Mouse (Mus musculus): ENCODE measurements around the gene Fam19a4.

The Fam19a4 gene

DNA sequence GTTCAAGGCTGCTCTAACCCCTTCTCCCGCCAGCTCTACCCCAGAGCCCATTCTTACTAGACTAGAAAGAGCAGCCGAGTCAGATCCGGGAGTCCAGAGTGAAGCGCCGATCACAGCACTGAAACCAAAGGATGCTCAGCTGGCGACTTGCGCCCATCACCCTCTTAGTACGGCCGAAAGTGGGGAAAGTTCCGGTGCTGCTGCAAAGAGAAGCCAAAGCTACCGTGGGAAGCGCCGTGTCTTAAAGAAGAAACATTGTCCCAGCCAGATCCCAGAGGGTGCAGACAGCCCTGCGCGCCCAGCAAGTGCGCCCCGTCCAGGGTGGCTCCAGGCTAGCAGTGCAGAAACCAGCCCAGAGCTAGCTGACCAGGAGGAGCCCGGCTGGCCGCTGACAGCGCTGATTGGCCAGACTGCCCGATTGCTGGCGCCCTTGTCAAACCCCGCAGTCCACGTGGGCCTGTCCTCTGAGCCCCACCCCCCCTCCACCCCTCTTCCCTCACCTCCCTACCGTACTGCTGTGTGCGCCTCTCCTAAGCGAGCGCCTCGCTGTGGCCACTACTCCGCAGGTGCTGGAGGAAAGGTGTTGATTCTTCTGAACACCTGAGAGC is at the start of gene Fam19a4:
Fam19a4 (minus strand) TSS at position 340 of the 608 bp plus-strand sequence.
- DNase-seq (ENCODE audit: low spot score), result peak; percentile 73

GRCm38 (mm10) chr6:97106777-97107176 is 46.6 kb upstream of the Fam19a4 start:
- DNase-seq (ENCODE audit: low spot score), result peak; percentile 83

DNA sequence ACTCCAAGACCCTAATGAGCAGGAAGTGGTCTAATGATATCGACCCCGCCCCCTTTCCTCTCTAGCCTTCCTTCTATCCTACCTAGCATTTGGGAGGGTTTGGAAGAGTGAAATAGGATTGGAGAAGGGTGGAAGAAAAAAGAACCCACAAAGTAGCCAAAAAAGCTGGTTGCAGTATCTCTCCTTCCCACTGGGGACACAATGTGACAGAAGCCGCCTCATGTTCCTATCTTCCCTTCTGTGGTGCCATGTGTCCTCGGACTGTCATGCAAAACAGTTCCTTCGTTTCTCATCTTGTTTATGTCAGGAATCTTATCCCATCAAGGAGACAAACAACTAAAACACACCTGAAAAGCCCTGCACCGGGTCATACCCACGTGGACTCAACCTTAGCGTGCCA is 45.9 kb upstream of the Fam19a4 start:
- DNase-seq (ENCODE audit: low spot score), result no peak

- no peak for DNase-seq (ENCODE audit: low spot score)
These were observed 44.1 kb upstream of the Fam19a4 start for GRCm38 (mm10) chr6:97104264-97104852.

DNA sequence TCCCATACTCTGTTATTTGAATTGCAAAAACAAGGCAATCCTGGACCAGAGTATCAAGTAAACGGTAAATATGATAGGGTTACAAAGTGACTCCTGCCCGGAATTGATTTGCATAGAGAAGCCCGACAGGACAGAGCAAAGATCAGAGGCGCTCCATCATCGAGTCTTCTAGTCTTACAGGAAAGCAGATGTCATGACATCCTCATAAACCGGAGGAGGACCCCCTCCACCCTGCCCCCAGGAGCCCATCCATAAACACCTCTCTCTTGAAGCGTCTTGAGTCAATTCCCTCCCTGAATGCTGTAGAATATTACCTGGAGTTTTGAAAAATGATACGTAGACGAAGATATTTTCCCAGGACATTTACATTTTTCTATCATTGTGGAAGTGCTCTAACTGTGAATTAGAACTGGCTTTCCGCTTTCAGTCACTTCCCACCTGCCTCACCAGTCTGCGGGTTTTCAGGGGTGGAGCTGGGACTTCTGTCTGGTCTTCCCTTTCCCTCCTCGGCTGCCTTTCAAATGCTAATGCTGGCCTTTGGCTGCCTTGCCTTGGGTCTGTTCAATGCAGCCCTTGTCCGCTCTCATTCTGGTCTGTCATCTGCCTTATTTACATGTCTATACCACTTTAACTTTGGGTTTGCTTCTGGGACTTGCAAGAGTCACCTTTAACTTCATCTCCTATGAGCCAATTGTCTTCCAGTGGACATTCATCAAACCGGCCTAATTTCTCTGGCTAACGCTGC is 41.9 kb upstream of the Fam19a4 start:
- no peak for DNase-seq (ENCODE audit: low spot score)

GRCm38 (mm10) chr6:97101190-97101957 is 41.2 kb upstream of the Fam19a4 start:
- no peak for DNase-seq (ENCODE audit: low spot score)

DNA sequence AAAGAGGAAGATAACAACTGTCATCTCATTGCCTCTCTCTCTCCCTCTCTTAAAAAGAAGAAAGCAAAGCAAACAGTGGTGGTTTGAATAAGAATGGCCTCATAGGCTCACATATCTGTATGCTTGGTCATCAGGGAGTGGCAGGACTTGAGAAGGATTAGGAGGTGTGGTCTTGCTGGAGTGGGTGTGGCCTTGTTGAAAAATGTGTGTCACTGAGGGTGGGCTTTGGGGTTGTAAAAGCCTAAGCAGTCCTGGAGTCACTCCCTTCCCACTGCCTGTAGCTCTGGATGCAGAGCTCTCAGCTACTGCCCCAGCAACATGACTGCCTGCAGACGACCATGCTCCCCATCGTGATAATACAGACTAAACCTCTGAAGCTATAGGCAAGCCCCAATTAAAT is 22.1 kb upstream of the Fam19a4 start:
- DNase-seq (ENCODE audit: low spot score), result no peak

GRCm38 (mm10) chr6:97080016-97080415 is 19.8 kb upstream of the Fam19a4 start:
- no peak for DNase-seq (ENCODE audit: low spot score)

DNA sequence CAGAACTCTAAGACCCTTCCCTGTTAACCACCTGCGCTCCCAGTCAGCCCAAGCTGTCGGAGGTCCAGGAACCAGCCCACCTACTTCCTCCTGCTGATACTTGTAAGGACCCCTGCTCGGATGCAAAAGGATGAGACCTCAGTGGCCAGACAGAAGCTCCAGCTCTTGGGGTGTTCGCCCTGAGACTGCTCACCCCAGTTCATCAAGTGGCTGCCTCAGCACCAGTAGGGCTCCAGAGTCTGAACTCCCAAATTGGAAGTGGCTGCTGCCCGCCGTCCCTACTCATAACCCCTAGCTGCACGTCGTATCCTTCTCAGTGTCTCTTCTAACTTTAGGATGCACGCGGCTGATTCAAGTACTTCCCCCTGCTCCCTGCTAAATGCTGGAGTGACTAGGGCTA is 614 bp downstream of the Fam19a4 start:
- no peak for DNase-seq (ENCODE audit: low spot score)

GRCm38 (mm10) chr6:97052196-97052770 is 7.9 kb downstream of the Fam19a4 start:
- DNase-seq (ENCODE audit: low spot score), result no peak

DNA sequence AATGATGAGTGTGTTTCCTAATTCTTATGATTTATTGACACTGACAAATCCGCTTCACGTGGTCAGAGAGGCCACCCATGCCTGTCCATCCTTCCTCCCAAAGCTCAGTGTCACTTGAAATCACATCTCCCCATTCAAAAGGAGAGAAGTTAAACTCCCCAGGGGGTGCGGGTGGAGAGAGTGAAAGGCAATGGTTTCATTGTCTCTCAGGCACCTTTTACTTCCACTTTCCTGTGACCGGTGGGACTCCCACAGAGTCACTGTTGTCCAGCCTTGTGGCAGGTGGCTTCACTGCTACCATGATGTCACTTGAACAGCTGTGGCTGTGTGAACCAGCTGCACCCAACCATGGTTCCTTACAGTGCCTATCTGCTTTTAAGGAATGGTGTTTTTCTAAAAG is 11.8 kb downstream of the Fam19a4 start:
- peak; percentile 47 for DNase-seq (ENCODE audit: low spot score)

GRCm38 (mm10) chr6:97046541-97046940 is 13.7 kb downstream of the Fam19a4 start:
- DNase-seq (ENCODE audit: low spot score), result no peak

DNA sequence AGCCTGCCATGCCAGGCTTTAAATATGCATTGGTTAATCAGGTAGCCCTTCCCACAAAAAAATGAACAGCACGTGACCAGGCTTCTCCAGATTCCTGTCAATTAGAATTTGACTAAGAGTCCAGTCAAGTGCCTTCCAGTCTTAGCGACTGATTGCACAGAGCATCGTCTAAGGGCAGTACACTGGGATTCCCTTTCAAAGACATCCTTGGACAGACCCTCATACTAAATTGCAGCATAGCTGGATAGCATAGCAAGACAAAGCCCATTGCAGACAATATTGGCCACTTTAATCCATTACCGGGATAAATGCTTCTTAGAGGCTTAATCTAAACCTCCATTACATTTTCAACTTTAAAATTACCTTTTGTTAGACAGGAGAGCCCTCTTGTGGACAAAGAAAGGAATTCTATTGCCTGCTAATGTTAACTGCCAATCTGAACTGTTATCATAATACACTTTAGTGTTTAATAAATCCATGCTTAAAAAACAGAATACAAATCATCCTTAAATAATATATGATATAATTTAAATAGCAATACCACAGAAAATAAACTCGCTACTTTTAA is 33.0 kb downstream of the Fam19a4 start:
- peak; percentile 79 for DNase-seq (ENCODE audit: low spot score)

DNA sequence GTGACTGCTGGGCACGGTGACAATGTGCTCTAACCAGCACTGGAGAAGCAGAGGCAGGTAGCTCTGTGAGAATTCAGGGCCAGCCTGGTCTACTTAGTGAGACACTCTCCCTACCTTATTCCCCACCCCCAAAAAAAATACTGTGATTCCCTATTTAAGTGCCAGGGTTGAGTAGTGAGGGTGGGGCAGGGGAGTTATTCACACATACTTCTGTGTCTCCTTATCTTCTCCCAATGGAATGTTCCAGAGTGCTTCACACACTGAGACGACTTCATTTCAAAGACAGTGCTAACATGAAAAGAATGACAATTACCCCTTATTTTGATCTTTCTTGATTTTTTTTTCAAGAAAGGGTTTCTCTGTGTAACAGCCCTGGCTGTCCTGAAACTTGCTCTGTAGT is 40.9 kb downstream of the Fam19a4 start:
- DNase-seq (ENCODE audit: low spot score), result no peak

- DNase-seq (ENCODE audit: low spot score), result no peak
These were observed 43.5 kb downstream of the Fam19a4 start for GRCm38 (mm10) chr6:97016711-97017110.

DNA sequence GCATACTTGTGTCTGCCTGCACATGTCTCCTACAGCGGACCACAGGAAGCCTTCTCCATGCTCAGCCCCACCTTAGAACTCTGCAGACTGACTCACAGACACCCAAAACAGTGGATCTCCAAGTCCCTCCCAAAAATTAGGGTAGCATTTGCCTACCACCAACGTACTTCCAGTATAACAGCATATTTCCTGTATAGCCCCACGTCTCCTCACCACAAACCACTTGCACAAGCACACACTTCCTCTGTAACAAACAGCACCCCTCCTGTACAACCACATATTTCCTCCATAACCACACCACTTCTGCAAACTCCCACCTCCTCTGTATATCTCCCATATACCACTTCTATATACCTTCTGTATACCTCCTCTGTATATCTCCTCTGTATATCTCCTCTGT is 44.2 kb downstream of the Fam19a4 start:
- DNase-seq (ENCODE audit: low spot score), result no peak

GRCm38 (mm10) chr6:97006513-97007094 is 53.6 kb downstream of the Fam19a4 start:
- DNase-seq (ENCODE audit: low spot score), result peak; percentile 79

DNA sequence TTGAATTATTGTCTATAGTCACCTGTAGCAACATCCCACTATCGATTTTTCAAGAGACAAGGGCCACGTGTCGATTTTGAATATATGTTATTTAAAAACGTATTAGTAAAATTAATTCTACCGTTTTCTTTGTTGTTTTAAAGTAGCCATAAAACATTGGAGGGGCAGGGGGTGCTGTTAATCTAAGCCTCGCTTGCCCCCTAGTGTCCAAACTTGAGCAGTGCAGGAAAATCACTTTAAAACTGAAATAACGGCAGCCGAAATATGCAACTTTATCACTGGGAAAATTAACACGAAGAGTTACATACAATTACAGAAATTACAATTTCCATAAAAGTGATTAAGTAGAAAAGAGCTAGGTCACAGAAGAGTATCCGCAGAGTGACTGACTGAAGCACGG is 55.2 kb downstream of the Fam19a4 start:
- peak; percentile 77 for DNase-seq (ENCODE audit: low spot score)

- no peak for DNase-seq (ENCODE audit: low spot score)
These were observed 64.6 kb downstream of the Fam19a4 start for GRCm38 (mm10) chr6:96995556-96996159.

GRCm38 (mm10) chr6:96991741-96992140 is 68.5 kb downstream of the Fam19a4 start:
- DNase-seq (ENCODE audit: low spot score), result peak; percentile 58

- DNase-seq (ENCODE audit: low spot score), result no peak
These were observed 82.7 kb downstream of the Fam19a4 start for GRCm38 (mm10) chr6:96977537-96977936.
